Mouse (Mus musculus) limb, embryonic 12.5 days (tissue): ENCODE measurements around the gene Nos3. TPM values are rescaled to one million over a fixed set of nuclear protein-coding genes. Genes with fewer than 3 reads are reported as not detected.
A peak's percentile ranks its signal among the peaks of the same experiment; 100 is the strongest.

ENCODE experiments used
- ATAC-seq: fragments of 200-750 bp; cut with Nextera tagmentation; 2 replicates; pipeline ENCODE4 v1.8.0; 2017; ENCODE audit warnings: low read depth, moderate TSS enrichment; ENCODE audit not compliant: insufficient number of reproducible peaks, insufficient read depth, low FRiP score, low TSS enrichment
- H3K27ac ChIP-seq: fragments of 300-500 bp; sonication (generic); 2 replicates; pipeline ENCODE4 v1.5.1; 2016; ENCODE audit warnings: mild to moderate bottlenecking, moderate library complexity
- H3K27me3 ChIP-seq: fragments of 300-500 bp; sonication (generic); 2 replicates; pipeline ENCODE4 v1.6.1; 2016; ENCODE audit warnings: mild to moderate bottlenecking, moderate library complexity
- H3K36me3 ChIP-seq: fragments of 300-500 bp; sonication (generic); 2 replicates; pipeline ENCODE4 v1.6.1; 2016; ENCODE audit warnings: mild to moderate bottlenecking, moderate library complexity
- H3K4me1 ChIP-seq: fragments of 300-500 bp; sonication (generic); replicated peaks from 2 replicates; pipeline ENCODE4 v1.6.1; 2016
- H3K4me2 ChIP-seq: fragments of 300-500 bp; sonication (generic); 2 replicates; pipeline ENCODE4 v1.6.1; 2016; ENCODE audit warnings: mild to moderate bottlenecking, moderate library complexity
- H3K4me3 ChIP-seq: fragments of 300-500 bp; sonication (generic); replicated peaks from 2 replicates; pipeline ENCODE4 v1.5.1; 2016; ENCODE audit warnings: mild to moderate bottlenecking
- H3K9ac ChIP-seq: fragments of 300-500 bp; sonication (generic); replicated peaks from 2 replicates; pipeline ENCODE4 v1.6.1; 2016; ENCODE audit warnings: mild to moderate bottlenecking, moderate library complexity
- H3K9me3 ChIP-seq: fragments of 300-500 bp; sonication (generic); 2 replicates; pipeline ENCODE4 v1.6.1; 2016; ENCODE audit warnings: mild to moderate bottlenecking, moderate library complexity
- WGBS: fragments of 180-500 bp; shearing (Covaris S2); methylation state at CpG from one replicate; pipeline ENCODE4 v1.1.7; 2016; 5-methylcytosine and 5-hydroxymethylcytosine counted together
- polyA plus RNA-seq: library from polyadenylated mRNA; unstranded; fragments of >200 nt; fragmentation: Nextera tagmentation; extraction: Ambion mirVana; gene quantifications from 2 replicates; pipeline ENCODE4 v1.2.1, GENCODE M21; 2016

Gene Nos3
- polyA plus RNA-seq, 1 experiment from 2014 or later, result 5.2 TPM

GRCm38 (mm10) chr5:24378700-24379099, 14.1 kb downstream of the Nos3 start:
- H3K4me3 ChIP-seq, result no peak overlapping the region
- peaks cover 4% of the 10 kb centered on the region for H3K4me1 ChIP-seq
- no peak overlapping the region for H3K27ac ChIP-seq
- 84% methylated on average over 2 of the region's 2 CpGs for WGBS
- H3K27me3 ChIP-seq, result peaks cover 3% of the 10 kb centered on the region; the same call in 1 of the 2 replicates
- H3K36me3 ChIP-seq, result no peaks in the 10 kb centered on the region
- no peak overlapping the region for H3K9ac ChIP-seq
- no peak for ATAC-seq
- no peak overlapping the region for H3K4me2 ChIP-seq
- no peaks in the 10 kb centered on the region for H3K9me3 ChIP-seq

- H3K9me3 ChIP-seq, result no peaks in the 10 kb centered on the region
- peaks cover 4% of the 10 kb centered on the region for H3K27me3 ChIP-seq
- peaks cover 8% of the 10 kb centered on the region for H3K4me1 ChIP-seq
- WGBS, result 55% methylated on average over 4 of the region's 4 CpGs
- no peak for ATAC-seq
- no peak overlapping the region for H3K4me2 ChIP-seq
- H3K27ac ChIP-seq, result no peak overlapping the region
- no peak overlapping the region for H3K4me3 ChIP-seq
- H3K9ac ChIP-seq, result no peak overlapping the region
- H3K36me3 ChIP-seq, result no peaks in the 10 kb centered on the region
Measured at GRCm38 (mm10) chr5:24379501-24379900, 14.9 kb downstream of the Nos3 start.

DNA sequence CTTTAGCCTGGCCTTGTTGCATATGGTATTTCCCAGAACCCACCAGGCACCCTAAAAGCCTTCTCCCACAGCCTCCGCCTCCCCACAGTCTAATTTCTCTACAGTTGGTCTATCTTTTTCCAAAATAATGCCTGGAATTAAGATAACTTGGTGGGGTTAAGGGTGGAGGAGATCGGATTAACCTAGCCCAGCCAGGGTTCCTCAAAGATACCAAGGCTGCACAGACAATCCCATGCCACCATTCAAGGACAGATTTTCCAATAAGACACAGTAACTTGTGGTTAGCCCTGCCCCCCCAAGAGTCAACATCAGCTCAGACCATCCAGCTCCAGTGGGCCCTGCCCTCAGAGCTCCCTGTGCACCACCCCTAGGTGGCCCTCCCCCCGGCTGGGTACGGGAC, 15.9 kb downstream of the Nos3 start:
- Histone ChIP-seq H3K27ac (no peak overlapping the region), H3K4me3 (no peak overlapping the region), H3K27me3 (peaks cover 14% of the 10 kb centered on the region), H3K4me1 (peaks cover 8% of the 10 kb centered on the region), H3K9ac (no peak overlapping the region), H3K9me3 (no peaks in the 10 kb centered on the region), H3K36me3 (no peaks in the 10 kb centered on the region), H3K4me2 (no peak overlapping the region)
- no peak for ATAC-seq
- WGBS, result 89% methylated on average over 4 of the region's 4 CpGs

DNA sequence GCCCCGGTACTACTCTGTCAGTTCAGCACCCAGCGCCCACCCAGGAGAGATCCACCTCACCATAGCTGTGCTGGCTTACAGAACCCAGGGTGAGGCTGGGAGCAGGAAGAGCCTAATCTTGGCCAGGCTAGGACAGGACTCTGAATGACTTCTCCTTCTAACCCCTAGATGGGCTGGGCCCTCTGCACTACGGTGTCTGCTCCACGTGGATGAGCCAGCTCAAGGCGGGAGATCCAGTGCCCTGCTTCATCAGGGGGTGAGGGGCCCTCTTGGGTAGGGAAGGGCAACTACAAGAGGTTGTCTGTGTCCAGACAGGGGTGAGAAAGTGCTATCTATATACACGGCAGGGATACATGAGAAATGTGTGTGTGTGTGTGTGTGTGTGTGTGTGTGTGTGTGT, 16.9 kb downstream of the Nos3 start:
- Histone ChIP-seq H3K36me3 (no peaks in the 10 kb centered on the region), H3K9ac (no peak overlapping the region), H3K9me3 (no peaks in the 10 kb centered on the region), H3K4me3 (no peak overlapping the region), H3K27me3 (peaks cover 24% of the 10 kb centered on the region), H3K4me1 (peaks cover 8% of the 10 kb centered on the region), H3K27ac (no peak overlapping the region), H3K4me2 (no peak overlapping the region)
- no peak for ATAC-seq
- WGBS, result 74% methylated on average over 6 of the region's 6 CpGs

- Histone ChIP-seq H3K9me3 (no peaks in the 10 kb centered on the region), H3K4me2 (no peak overlapping the region), H3K4me3 (no peak overlapping the region), H3K27me3 (peaks cover 29% of the 10 kb centered on the region), H3K9ac (no peak overlapping the region), H3K4me1 (peaks cover 8% of the 10 kb centered on the region), H3K27ac (no peak overlapping the region), H3K36me3 (no peaks in the 10 kb centered on the region)
- WGBS, result 64% methylated on average over 2 of the region's 2 CpGs
- ATAC-seq, result no peak
Measured at GRCm38 (mm10) chr5:24381988-24382387, 17.4 kb downstream of the Nos3 start.

GRCm38 (mm10) chr5:24383026-24383859, 18.6 kb downstream of the Nos3 start:
- peak; percentile 76 for ATAC-seq
- Histone ChIP-seq H3K9me3 (no peaks in the 10 kb centered on the region), H3K4me2 (peak overlapping the region; percentile 76), H3K27me3 (peaks cover 40% of the 10 kb centered on the region), H3K9ac (peak overlapping the region; percentile 47), H3K27ac (no peak overlapping the region), H3K4me3 (peak overlapping the region; percentile 47), H3K4me1 (peaks cover 21% of the 10 kb centered on the region), H3K36me3 (no peaks in the 10 kb centered on the region)
- under 1% methylated on average over 34 of the region's 34 CpGs for WGBS

GRCm38 (mm10) chr5:24384407-24384806, 19.8 kb downstream of the Nos3 start:
- no peak for ATAC-seq
- H3K27ac ChIP-seq, result no peak overlapping the region

DNA sequence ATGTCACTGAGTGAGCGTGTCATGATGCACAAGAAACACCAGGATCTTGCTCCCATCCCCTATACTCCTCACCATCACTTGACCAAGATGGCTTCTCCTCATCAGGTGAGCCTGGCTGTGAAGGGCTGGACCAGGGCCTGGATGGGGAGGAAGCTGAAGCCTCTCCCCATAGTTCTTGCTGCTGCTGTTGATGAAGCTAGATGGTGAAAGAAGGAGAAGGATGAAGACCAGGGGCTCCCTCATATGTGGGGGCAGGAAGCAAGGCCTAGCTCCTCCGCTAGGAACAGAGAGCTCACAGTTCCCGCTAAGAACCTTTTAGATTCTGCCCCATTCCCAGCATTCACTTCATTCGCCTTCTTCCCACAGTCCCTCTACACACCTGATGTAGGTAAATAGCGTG, 20.8 kb downstream of the Nos3 start:
- Histone ChIP-seq H3K27me3 (peaks cover 44% of the 10 kb centered on the region), H3K4me1 (peaks cover 31% of the 10 kb centered on the region), H3K4me2 (no peak overlapping the region), H3K9ac (no peak overlapping the region), H3K27ac (no peak overlapping the region), H3K9me3 (no peaks in the 10 kb centered on the region), H3K4me3 (no peak overlapping the region), H3K36me3 (no peaks in the 10 kb centered on the region)
- no peak for ATAC-seq
- 84% methylated on average over 5 of the region's 5 CpGs for WGBS

More at GRCm38 (mm10) chr5:24384407-24384806, 19.8 kb downstream of the Nos3 start:
- no peaks in the 10 kb centered on the region for H3K9me3 ChIP-seq
- WGBS, result 64% methylated on average over 6 of the region's 6 CpGs
- no peaks in the 10 kb centered on the region for H3K36me3 ChIP-seq
- no peak overlapping the region for H3K4me2 ChIP-seq
- no peak overlapping the region for H3K4me3 ChIP-seq
- no peak overlapping the region for H3K9ac ChIP-seq
- peaks cover 25% of the 10 kb centered on the region for H3K4me1 ChIP-seq
- peaks cover 44% of the 10 kb centered on the region for H3K27me3 ChIP-seq

- Histone ChIP-seq H3K4me2 (no peak overlapping the region), H3K27me3 (peaks cover 44% of the 10 kb centered on the region), H3K4me3 (no peak overlapping the region), H3K36me3 (no peaks in the 10 kb centered on the region), H3K9me3 (no peaks in the 10 kb centered on the region), H3K9ac (no peak overlapping the region), H3K4me1 (peaks cover 31% of the 10 kb centered on the region), H3K27ac (no peak overlapping the region)
- WGBS, result 79% methylated on average over 10 of the region's 10 CpGs
- no peak for ATAC-seq
Measured at GRCm38 (mm10) chr5:24385887-24386550, 21.4 kb downstream of the Nos3 start.

DNA sequence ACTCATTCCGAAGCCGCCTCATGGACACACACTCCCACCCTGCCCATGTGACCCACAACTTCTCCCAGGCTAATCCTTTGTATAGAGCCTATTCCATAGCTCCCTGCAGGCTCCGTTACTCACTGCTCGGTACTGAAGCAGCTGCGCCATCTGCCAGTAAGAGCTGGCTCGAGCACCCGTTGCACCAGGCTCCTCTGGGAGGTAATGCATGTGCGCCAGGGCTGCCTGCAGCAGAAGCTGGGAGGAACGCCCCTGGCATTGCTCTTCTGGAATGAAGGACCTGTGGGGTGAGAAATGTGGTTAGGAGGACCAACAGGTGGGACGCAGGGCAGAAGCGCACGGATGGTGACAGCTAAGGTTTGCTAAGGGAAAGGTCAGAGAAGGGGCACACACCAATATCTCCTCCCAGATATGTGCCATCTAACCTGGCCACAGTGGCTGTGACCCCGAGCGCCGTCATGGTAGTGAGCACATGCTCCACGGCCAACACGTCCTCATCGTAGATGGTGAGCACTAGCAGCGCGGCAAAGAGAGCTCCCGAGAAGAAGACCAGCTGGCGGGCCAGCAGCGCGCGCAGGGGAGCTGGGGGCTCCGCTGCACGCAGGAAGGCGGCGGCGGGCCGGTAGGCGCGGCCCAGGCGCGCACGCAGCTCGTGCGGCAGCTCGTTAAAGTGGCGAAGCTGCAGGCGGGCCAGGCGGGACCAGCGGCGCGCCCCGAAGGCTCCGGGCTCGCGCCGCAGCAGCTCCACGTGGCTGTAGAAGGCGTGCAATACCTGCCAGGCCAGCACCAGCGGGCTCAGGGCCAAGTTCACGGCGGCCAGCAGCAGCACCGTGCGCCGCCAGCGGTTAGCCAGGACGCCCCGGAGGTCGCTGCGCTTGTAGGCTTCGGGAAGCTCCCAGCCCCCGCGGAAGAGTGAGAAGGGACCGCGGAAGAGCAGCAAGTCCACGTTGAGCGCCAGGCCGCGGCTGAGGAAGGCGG, 22.9 kb downstream of the Nos3 start:
- Histone ChIP-seq H3K27me3 (peaks cover 44% of the 10 kb centered on the region), H3K27ac (peak overlapping the region; percentile 29; the same call in 1 of the 2 replicates), H3K9ac (peak overlapping the region; percentile 67), H3K4me1 (peaks cover 31% of the 10 kb centered on the region), H3K9me3 (no peaks in the 10 kb centered on the region), H3K36me3 (no peaks in the 10 kb centered on the region), H3K4me3 (peak overlapping the region; percentile 50), H3K4me2 (peak overlapping the region; percentile 96)
- peak; percentile 16; the same call in 1 of the 2 replicates for ATAC-seq
- under 1% methylated on average over 73 of the region's 73 CpGs for WGBS
